Mouse (Mus musculus): Measurements from ENCODE around the gene Dcakd. TPM values are rescaled to one million over a fixed set of nuclear protein-coding genes. Genes with fewer than 3 reads are reported as not detected.

Dcakd gene
- 10 to 100 TPM; 16.2 to 19.8 TPM for total RNA-seq (2021)
- long read RNA-seq, experiment 1, transcript Dcakd-203 (2 exons, 1,320 nt), result minor isoform, 9 of 27 reads
- long read RNA-seq, experiment 1, transcript Dcakd-201 (5 exons, 1,744 nt), result major isoform, 10 of 27 reads
- long read RNA-seq, experiment 1, partial matches to known transcripts, result 3 of 27 reads
- long read RNA-seq, experiment 1, other reads (novel, unspliced or antisense), result 3 of 27 reads
- long read RNA-seq, experiment 2, transcript Dcakd-203 (2 exons, 1,320 nt), result minor isoform, 5 of 22 reads
- long read RNA-seq, experiment 2, transcript Dcakd-201 (5 exons, 1,744 nt), result major isoform, 10 of 22 reads
- long read RNA-seq, experiment 2, partial matches to known transcripts, result 1 of 22 reads
- long read RNA-seq, experiment 2, other reads (novel, unspliced or antisense), result 4 of 22 reads

- peak; percentile 88 to 92 for DNase-seq
- intact Hi-C loops (cut with DNase I), result no loop called here
Observed at GRCm38 (mm10) chr11:103028176-103028891, at the start of gene Dcakd, which contains the start of gene Nmt1. Gene Dcakd, minus strand, starts transcription at chr11:103028333. Gene Nmt1, plus strand, starts transcription at chr11:103028190.

GRCm38 (mm10) chr11:103076581-103076980 lies 48.4 kb upstream of the Dcakd start:
- intact Hi-C loops (cut with DNase I), result no loop called here
- DNase-seq, result no peak

- intact Hi-C loops (cut with DNase I), result no loop called here
- DNase-seq, result peak in 1 of 2 experiments; percentile 6
Observed at GRCm38 (mm10) chr11:103076010-103076409, 47.9 kb upstream of the Dcakd start.

GRCm38 (mm10) chr11:103074796-103075323 lies 46.7 kb upstream of the Dcakd start:
- intact Hi-C loops (cut with DNase I), result no loop called here
- DNase-seq, result peak in 1 of 2 experiments; percentile 4

DNA sequence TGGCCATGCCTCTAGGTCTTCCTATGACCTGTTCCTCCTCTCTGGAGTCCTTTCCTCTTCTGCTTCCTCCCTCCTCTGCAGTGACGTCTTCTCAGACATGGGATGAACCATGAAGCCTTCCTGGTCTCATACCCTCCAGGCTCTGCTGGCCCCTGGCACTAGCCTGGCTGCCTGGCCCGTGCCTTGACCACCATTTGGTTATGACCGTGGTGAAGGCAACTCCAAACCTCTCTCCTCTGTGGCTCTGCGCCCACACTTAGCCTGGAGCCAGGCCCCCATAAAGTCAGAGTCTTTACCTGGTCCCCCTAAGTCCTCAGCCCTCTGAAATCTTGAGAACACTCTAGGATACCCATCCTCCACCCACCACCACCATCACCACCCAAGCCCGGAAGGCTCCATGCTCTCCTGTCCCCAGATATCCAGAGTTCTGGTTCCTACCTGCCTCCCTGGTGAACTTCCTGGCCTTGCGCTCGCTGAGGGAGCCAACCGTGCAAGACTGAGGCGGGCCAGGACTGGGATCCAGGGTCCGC lies 46.1 kb upstream of the Dcakd start:
- peak in 1 of 2 experiments; percentile 3 for DNase-seq

DNA sequence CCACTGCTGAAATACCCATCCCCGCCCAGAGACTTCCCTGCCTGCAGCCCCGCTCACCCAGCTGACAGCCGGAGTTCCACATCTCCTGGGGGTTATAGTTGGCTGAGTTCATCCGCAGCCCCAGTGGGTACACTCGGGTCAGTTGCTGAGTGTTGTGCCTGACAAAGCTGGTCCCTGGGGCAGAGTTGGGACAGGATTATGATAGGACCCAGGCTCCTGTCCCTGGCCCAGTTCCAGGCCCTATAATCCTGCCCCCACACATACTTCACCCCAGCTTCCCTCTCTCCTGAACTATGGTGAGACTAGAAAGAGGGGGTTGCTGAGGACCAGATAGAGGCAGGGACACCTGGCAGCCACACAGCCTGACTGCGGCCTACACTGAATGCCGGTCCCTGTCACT lies 45.5 kb upstream of the Dcakd start:
- intact Hi-C loops (cut with DNase I), result no loop called here
- DNase-seq, result no peak

More for the DNA sequence above, 46.1 kb upstream of the Dcakd start:
- intact Hi-C loops (cut with DNase I), result no loop called here

GRCm38 (mm10) chr11:103070322-103070880 lies 42.3 kb upstream of the Dcakd start:
- intact Hi-C loops (cut with DNase I), result no loop called here
- peak in 1 of 2 experiments; percentile 14 for DNase-seq

DNA sequence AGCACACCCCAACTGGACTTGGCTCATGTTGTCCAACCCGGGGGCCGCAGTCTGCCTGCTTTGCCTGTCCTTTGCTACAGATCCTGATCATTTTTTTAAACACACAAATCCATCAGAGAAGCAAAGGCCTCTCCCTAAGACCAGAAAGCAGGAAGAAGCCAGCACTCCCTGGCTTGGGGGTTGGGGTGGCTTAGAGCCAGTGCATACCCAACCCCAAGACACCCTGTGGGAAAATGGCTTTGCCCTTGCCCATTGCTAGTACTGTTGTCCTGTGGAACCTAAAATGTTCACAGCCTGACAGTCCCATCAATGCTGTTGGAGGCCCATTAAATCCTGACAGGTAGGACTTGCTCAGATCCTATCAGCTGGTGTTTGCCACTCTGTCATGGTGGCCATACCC lies 41.6 kb upstream of the Dcakd start:
- intact Hi-C loops (cut with DNase I), result no loop called here
- peak; percentile 3 to 9 for DNase-seq

DNA sequence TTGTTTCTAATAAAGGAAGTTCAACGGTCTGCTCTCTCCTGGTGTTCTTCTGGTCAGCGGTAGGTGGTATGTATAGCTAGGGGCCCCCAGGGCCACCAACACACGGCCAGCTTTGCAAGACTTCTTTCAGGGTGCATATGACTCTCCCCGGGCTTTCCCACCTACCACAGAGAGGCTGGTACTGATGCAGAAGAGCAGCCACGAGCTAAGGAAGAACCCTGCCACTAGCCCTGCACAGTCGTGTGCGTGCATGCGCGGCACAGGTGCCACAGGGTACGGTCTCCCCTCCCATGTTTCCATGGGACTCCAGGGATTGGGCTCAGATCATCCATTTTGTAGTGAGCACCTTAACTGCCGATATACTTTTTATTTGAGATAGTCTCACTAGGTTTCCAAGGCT lies 40.8 kb upstream of the Dcakd start:
- DNase-seq, result peak in 1 of 2 experiments; percentile 10

DNA sequence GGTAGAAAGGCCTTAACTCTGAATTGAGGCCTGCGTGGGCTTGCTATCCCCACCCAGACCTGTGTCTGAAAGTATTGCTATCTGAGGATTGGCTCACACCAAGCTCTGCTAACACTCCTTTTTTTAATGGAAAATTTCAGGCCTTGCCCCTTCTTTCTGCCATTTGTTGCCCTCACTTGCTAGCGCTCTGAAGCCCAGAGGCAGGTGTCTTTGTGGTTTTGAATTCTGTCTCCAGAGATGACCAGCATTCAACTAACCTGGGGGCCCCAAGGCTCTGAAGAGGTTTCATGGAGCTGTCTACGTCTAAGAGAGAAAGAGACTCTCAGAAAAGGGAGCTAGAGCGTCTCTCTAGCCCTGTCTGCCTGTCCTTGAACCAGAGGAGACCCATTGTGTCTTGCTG lies 40.1 kb upstream of the Dcakd start:
- intact Hi-C loops (cut with DNase I), result no loop called here

More for the DNA sequence above, 40.8 kb upstream of the Dcakd start:
- intact Hi-C loops (cut with DNase I), result no loop called here

GRCm38 (mm10) chr11:103067457-103068001 lies 39.4 kb upstream of the Dcakd start:
- intact Hi-C loops (cut with DNase I), result no loop called here
- DNase-seq, result peak; percentile 81 to 82

More for the DNA sequence above, 40.1 kb upstream of the Dcakd start:
- no peak for DNase-seq

- intact Hi-C loops (cut with DNase I), result no loop called here
- no peak for DNase-seq
Observed at GRCm38 (mm10) chr11:103067051-103067361, 38.9 kb upstream of the Dcakd start.

DNA sequence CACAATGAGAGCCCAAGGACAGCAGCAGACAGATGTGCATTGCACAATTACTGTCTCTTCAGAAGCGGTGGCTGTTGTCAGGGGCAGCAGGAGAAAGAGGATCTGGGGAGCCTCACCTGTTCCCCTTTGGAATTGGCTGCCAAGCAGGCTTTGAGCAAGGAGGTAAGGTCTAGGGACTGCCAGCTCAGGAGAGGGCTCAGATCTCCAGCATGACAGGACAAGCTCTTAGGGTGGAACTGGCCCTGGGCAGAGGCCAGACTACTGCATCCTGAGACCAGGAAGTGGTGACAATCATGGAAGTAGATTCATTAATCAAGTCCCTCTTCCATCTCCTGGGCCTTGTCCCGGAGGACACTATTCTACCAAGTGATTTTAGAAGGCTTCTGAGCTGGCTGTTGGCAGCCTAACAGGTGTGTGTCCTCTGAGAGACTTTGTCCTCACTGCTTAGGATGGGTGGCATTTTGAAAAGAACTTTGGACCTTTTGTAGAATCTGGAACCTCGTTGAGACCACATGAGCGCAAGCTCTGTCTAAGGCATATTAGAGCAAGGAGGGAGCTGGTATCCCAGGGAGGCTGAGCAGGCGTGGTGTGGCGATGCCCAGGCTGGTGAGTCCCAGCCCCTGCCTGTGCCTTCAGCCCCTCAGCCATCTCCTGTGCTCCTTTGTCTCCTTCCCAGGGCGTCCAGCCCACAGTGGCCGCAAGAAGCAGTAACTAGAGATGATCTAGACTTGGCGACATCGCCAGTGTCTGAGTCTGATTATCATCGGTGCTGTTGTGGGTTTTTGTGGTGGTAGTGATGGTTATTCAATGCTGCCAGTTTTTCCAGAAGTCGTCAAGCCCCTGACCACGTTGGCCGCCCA lies 38.3 kb upstream of the Dcakd start:
- DNase-seq, result no peak
- intact Hi-C loops (cut with DNase I), result no loop called here

DNA sequence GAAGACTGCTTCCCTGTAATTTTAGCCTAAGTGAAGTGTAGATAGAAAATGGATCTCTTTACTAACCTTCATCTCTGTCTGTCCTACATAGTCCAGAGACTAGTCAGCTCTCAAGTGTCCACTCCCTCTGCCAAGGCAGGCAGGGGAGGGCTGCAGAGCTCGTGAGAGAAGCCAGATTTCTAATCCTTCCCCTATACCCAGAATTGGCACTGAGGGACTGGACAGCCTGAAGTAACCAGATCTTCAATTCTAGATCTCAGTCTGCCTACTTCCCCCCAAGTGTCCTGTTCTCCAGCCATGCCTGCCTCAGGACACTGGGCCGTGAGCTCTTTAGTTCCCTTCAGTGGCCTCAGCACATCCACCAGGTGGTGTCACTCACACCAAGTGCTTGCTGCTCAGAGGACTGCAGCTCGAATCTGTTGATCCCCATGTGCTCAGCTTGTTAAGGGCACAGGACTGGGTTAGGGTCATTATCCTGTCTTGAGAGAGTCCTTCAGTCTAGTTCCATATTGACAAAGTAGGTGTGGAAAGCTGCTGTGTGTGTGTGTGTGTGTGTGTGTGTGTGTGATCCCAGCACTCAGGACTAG lies 30.5 kb upstream of the Dcakd start:
- intact Hi-C loops (cut with DNase I), result no loop called here
- no peak for DNase-seq

- no peak for DNase-seq
- intact Hi-C loops (cut with DNase I), result no loop called here
Observed at GRCm38 (mm10) chr11:103056636-103057035, 28.5 kb upstream of the Dcakd start.

DNA sequence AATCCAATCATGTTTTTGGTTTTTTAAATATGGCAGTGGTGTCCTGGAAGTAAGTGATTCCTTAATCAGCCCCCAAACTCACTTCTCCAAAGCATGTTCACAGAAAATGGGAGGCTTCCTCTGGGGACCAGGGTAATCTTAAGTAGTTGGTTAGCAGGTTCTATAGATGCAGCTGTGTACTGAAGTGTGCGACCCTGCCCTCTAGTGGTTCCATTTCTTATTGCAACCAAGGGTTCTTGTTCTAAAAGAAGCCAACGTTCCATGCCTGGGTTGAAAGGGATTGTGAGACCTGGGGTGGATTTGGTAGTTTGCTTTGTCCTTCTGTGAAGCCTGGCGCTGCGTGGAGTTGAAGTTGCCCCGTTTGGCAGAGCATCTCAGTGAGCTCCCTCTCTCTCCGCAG lies 26.7 kb upstream of the Dcakd start:
- intact Hi-C loops (cut with DNase I), result loop anchor here (5.0 kb wide), 2 partner anchors 57 to 157 kb away; no protein-coding TSS in a partner anchor
- peak in 1 of 2 experiments; percentile 48 for DNase-seq

DNA sequence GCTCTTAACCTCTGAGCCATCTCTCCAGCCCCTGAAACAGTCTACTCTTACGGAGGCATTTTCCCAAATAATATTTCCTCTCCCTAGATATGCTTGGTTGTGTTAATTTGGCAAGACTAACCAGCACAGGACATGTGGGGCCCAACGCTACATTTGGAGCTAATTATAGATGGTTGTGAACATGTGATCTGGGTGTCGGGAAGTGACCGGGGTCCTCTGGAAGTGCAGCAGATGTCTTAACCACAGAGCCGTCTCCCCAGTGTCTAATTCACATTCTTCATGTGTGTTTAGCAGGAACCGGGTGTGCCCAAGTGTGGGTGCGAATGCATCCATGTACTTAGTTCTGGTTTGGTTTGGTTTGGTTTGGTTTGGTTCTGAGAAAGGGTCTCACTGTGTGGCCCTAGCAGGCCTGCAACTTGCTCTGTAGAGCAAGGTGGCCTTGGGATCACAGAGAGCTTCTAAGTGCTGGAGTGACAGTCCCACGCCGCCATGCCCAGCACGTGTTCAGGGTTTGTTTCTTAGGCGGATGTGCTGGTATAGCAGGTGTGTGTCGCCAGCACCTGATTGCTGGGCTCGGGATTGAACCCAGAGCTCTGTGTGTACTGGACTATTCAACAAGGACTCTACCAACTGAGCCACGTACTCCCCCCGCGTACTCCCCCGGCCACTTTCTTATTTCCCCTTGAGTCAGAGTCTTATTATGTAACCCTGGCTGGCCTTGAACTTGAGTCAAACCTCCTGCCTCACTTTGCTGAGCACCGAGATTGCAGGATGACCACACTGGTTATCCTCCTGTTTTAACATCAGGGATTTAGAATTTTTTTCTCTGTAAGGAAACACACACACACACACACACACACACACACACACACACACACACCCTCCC lies 25.3 kb upstream of the Dcakd start:
- no peak for DNase-seq
- intact Hi-C loops (cut with DNase I), result loop anchor here (5.0 kb wide), 2 partner anchors 56 to 156 kb away; no protein-coding TSS in a partner anchor

GRCm38 (mm10) chr11:103052078-103052477 lies 23.9 kb upstream of the Dcakd start:
- intact Hi-C loops (cut with DNase I), result loop anchor here (5.0 kb wide), 2 partner anchors 55 to 155 kb away; no protein-coding TSS in a partner anchor
- no peak for DNase-seq

Measured in gastrocnemius, postnatal 36 days (tissue).